Mouse (Mus musculus): ENCODE results near the gene Lrrk1.

The Lrrk1 gene

GRCm38 (mm10) chr7:66297656-66298021 lies 90.5 kb downstream of the Lrrk1 start:
- DNase-seq: no peak

- DNase-seq: no peak
Measured at GRCm38 (mm10) chr7:66296921-66297655, 91.1 kb downstream of the Lrrk1 start.

GRCm38 (mm10) chr7:66292552-66293376 lies 95.4 kb downstream of the Lrrk1 start:
- DNase-seq: no peak

GRCm38 (mm10) chr7:66292010-66292409 lies 96.1 kb downstream of the Lrrk1 start:
- DNase-seq: no peak

- DNase-seq: no peak
Measured at GRCm38 (mm10) chr7:66282984-66283612, 105.1 kb downstream of the Lrrk1 start.

GRCm38 (mm10) chr7:66282265-66282664 lies 105.9 kb downstream of the Lrrk1 start:
- no peak for DNase-seq

- DNase-seq: no peak
Measured at GRCm38 (mm10) chr7:66278001-66278400, 110.1 kb downstream of the Lrrk1 start.

- DNase-seq: no peak
Measured at GRCm38 (mm10) chr7:66273494-66273893, 114.7 kb downstream of the Lrrk1 start.

GRCm38 (mm10) chr7:66271226-66271625 lies 116.9 kb downstream of the Lrrk1 start:
- DNase-seq: no peak

GRCm38 (mm10) chr7:66266942-66267850 lies 121.0 kb downstream of the Lrrk1 start:
- no peak for DNase-seq

- no peak for DNase-seq
Measured at GRCm38 (mm10) chr7:66263421-66263820, 124.7 kb downstream of the Lrrk1 start.

GRCm38 (mm10) chr7:66262570-66263156 lies 125.5 kb downstream of the Lrrk1 start:
- DNase-seq: no peak

- DNase-seq: peak; percentile 89 to 93
Measured at GRCm38 (mm10) chr7:66260763-66261390, 127.3 kb downstream of the Lrrk1 start.

GRCm38 (mm10) chr7:66260295-66260694 lies 127.9 kb downstream of the Lrrk1 start:
- peak; percentile 59 to 67 for DNase-seq

GRCm38 (mm10) chr7:66259436-66260206 lies 128.5 kb downstream of the Lrrk1 start:
- DNase-seq: no peak

GRCm38 (mm10) chr7:66258997-66259396 lies 129.2 kb downstream of the Lrrk1 start:
- no peak for DNase-seq

- DNase-seq: no peak
Measured at GRCm38 (mm10) chr7:66257232-66257631, 130.9 kb downstream of the Lrrk1 start.

GRCm38 (mm10) chr7:66256441-66256840 lies 131.7 kb downstream of the Lrrk1 start:
- DNase-seq: no peak

GRCm38 (mm10) chr7:66254993-66255392 lies 133.2 kb downstream of the Lrrk1 start:
- no peak for DNase-seq

GRCm38 (mm10) chr7:66253975-66254651 lies 134.0 kb downstream of the Lrrk1 start:
- DNase-seq: peak; percentile 60 to 70
